Mouse (Mus musculus): ENCODE measurements around the gene Smndc1.

Smndc1 gene

GRCm38 (mm10) chr19:53415198-53415597 lies 24.8 kb upstream of the Smndc1 start:
- in situ Hi-C loops (cut with MboI; ENCODE audit: low pct_unique_long_range_greater_than_20kb in 1 of 2, low sequenced_read_pairs in 2 of 2, unreplicated experiment in 1 of 2): loop anchor here in 1 of 2 experiments (5.0 kb wide), 1 partner anchor 157 kb away; no protein-coding TSS in a partner anchor

- in situ Hi-C loops (cut with MboI; ENCODE audit: low pct_unique_long_range_greater_than_20kb in 1 of 2, low sequenced_read_pairs in 2 of 2, unreplicated experiment in 1 of 2): loop anchor here in 1 of 2 experiments (5.0 kb wide), 1 partner anchor 158 kb away; no protein-coding TSS in a partner anchor
These were observed 24.3 kb upstream of the Smndc1 start for GRCm38 (mm10) chr19:53414650-53415049.

- in situ Hi-C loops (cut with MboI; ENCODE audit: low pct_unique_long_range_greater_than_20kb in 1 of 2, low sequenced_read_pairs in 2 of 2, unreplicated experiment in 1 of 2): no loop called here
These were observed 23.4 kb upstream of the Smndc1 start for GRCm38 (mm10) chr19:53413617-53414380.

- in situ Hi-C loops (cut with MboI; ENCODE audit: low pct_unique_long_range_greater_than_20kb in 1 of 2, low sequenced_read_pairs in 2 of 2, unreplicated experiment in 1 of 2): no loop called here
These were observed 21.9 kb upstream of the Smndc1 start for GRCm38 (mm10) chr19:53412149-53412848.

GRCm38 (mm10) chr19:53409663-53410307 lies 19.4 kb upstream of the Smndc1 start:
- in situ Hi-C loops (cut with MboI; ENCODE audit: low pct_unique_long_range_greater_than_20kb in 1 of 2, low sequenced_read_pairs in 2 of 2, unreplicated experiment in 1 of 2): no loop called here

GRCm38 (mm10) chr19:53408398-53408797 lies 18.0 kb upstream of the Smndc1 start:
- in situ Hi-C loops (cut with MboI; ENCODE audit: low pct_unique_long_range_greater_than_20kb in 1 of 2, low sequenced_read_pairs in 2 of 2, unreplicated experiment in 1 of 2): no loop called here

- in situ Hi-C loops (cut with MboI; ENCODE audit: low pct_unique_long_range_greater_than_20kb in 1 of 2, low sequenced_read_pairs in 2 of 2, unreplicated experiment in 1 of 2): no loop called here
These were observed 17.0 kb upstream of the Smndc1 start for GRCm38 (mm10) chr19:53407350-53407749.

GRCm38 (mm10) chr19:53405810-53406209 lies 15.4 kb upstream of the Smndc1 start:
- in situ Hi-C loops (cut with MboI; ENCODE audit: low pct_unique_long_range_greater_than_20kb in 1 of 2, low sequenced_read_pairs in 2 of 2, unreplicated experiment in 1 of 2): no loop called here

- in situ Hi-C loops (cut with MboI; ENCODE audit: low pct_unique_long_range_greater_than_20kb in 1 of 2, low sequenced_read_pairs in 2 of 2, unreplicated experiment in 1 of 2): no loop called here
These were observed 14.5 kb upstream of the Smndc1 start for GRCm38 (mm10) chr19:53404837-53405356.

GRCm38 (mm10) chr19:53404219-53404836 lies 13.9 kb upstream of the Smndc1 start:
- in situ Hi-C loops (cut with MboI; ENCODE audit: low pct_unique_long_range_greater_than_20kb in 1 of 2, low sequenced_read_pairs in 2 of 2, unreplicated experiment in 1 of 2): no loop called here

GRCm38 (mm10) chr19:53402741-53403432 lies 12.5 kb upstream of the Smndc1 start:
- in situ Hi-C loops (cut with MboI; ENCODE audit: low pct_unique_long_range_greater_than_20kb in 1 of 2, low sequenced_read_pairs in 2 of 2, unreplicated experiment in 1 of 2): no loop called here

GRCm38 (mm10) chr19:53400332-53401110 lies 10.1 kb upstream of the Smndc1 start:
- in situ Hi-C loops (cut with MboI; ENCODE audit: low pct_unique_long_range_greater_than_20kb in 1 of 2, low sequenced_read_pairs in 2 of 2, unreplicated experiment in 1 of 2): no loop called here

- in situ Hi-C loops (cut with MboI; ENCODE audit: low pct_unique_long_range_greater_than_20kb in 1 of 2, low sequenced_read_pairs in 2 of 2, unreplicated experiment in 1 of 2): loop anchor here (10.0 to 25.0 kb wide), 2 partner anchors 176 to 338 kb away; no protein-coding TSS in a partner anchor
These were observed 8.8 kb upstream of the Smndc1 start for GRCm38 (mm10) chr19:53399213-53399612.

GRCm38 (mm10) chr19:53397451-53398233 lies 7.3 kb upstream of the Smndc1 start:
- in situ Hi-C loops (cut with MboI; ENCODE audit: low pct_unique_long_range_greater_than_20kb in 1 of 2, low sequenced_read_pairs in 2 of 2, unreplicated experiment in 1 of 2): loop anchor here (10.0 to 25.0 kb wide), 2 partner anchors 177 to 340 kb away; no protein-coding TSS in a partner anchor

GRCm38 (mm10) chr19:53395805-53396204 lies 5.4 kb upstream of the Smndc1 start:
- in situ Hi-C loops (cut with MboI; ENCODE audit: low pct_unique_long_range_greater_than_20kb in 1 of 2, low sequenced_read_pairs in 2 of 2, unreplicated experiment in 1 of 2): loop anchor here (10.0 to 25.0 kb wide), 2 partner anchors 179 to 341 kb away; no protein-coding TSS in a partner anchor

- in situ Hi-C loops (cut with MboI; ENCODE audit: low pct_unique_long_range_greater_than_20kb in 1 of 2, low sequenced_read_pairs in 2 of 2, unreplicated experiment in 1 of 2): loop anchor here (10.0 to 25.0 kb wide), 2 partner anchors 180 to 342 kb away; no protein-coding TSS in a partner anchor
These were observed 4.6 kb upstream of the Smndc1 start for GRCm38 (mm10) chr19:53394956-53395355.
